Mouse (Mus musculus): ENCODE data around the gene Tbc1d20. TPM values are rescaled to one million over a fixed set of nuclear protein-coding genes. Genes with fewer than 3 reads are reported as not detected.

Tbc1d20 gene
- polyA plus RNA-seq, 1 experiment from 2014 or later = 34.8 TPM

- H3K36me3 ChIP-seq = peaks cover 26% of the 10 kb centered on the region
- H3K27me3 ChIP-seq (replicated peaks) = no peaks in the 10 kb centered on the region
- ATAC-seq = no peak
- H3K4me3 ChIP-seq (replicated peaks) = no peak overlapping the region
- no peak overlapping the region for H3K27ac ChIP-seq
- no peaks in the 10 kb centered on the region for H3K4me1 ChIP-seq (replicated peaks)
- no peak overlapping the region for H3K9ac ChIP-seq
- no peaks in the 10 kb centered on the region for H3K9me3 ChIP-seq
- 71% methylated on average over 2 of the region's 2 CpGs for WGBS
- H3K4me2 ChIP-seq (replicated peaks) = no peak overlapping the region
Measured at GRCm38 (mm10) chr2:152302862-152303261, 9.2 kb downstream of the Tbc1d20 start.

DNA sequence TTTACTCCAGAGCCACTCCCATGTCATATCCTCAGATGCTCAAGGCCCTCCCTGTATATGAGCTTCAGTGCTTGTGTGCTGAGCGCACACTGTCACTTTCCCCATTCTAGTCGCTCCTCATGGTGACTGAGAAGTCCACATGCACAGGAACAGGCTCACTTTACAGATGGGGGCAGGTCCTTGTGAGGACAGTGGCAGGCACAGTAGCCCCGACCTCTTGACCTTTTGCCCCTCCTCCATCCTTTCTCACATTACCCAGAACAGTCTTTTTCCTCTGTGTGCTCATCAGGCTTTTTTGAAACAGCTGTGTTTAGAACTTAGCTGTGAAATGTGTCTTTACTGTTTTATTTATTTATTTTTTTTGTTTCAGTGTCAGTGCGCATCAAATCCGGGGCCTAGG, 10.2 kb downstream of the Tbc1d20 start:
- no peak overlapping the region for H3K9ac ChIP-seq
- H3K27ac ChIP-seq = no peak overlapping the region
- H3K9me3 ChIP-seq = no peaks in the 10 kb centered on the region
- no peak overlapping the region for H3K4me3 ChIP-seq (replicated peaks)
- H3K36me3 ChIP-seq = peaks cover 34% of the 10 kb centered on the region
- no peaks in the 10 kb centered on the region for H3K4me1 ChIP-seq (replicated peaks)
- H3K27me3 ChIP-seq (replicated peaks) = no peaks in the 10 kb centered on the region
- 50% methylated on average over 5 of the region's 5 CpGs for WGBS
- no peak for ATAC-seq
- no peak overlapping the region for H3K4me2 ChIP-seq (replicated peaks)

DNA sequence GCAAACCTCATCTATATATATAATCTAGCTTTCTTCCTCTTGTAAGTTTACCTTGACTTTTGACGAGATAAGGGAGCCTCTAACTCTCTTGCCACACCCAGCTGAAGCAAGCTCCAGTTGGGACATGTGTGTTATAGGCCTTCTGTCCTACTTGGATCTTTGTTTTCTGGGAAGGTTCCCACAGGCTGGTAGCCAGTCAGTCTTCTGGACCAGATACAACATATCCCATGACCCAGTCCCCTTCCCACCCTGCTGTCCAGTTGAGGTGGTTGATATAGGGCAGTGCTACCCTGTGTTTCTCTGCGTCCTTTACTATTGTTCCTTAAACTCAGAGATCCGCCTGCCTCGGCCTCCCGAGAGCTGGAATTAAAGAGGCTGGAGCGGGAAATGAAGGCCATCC, 11.9 kb downstream of the Tbc1d20 start:
- 84% methylated on average over 6 of the region's 6 CpGs for WGBS
- no peaks in the 10 kb centered on the region for H3K9me3 ChIP-seq

GRCm38 (mm10) chr2:152307186-152307585, 13.6 kb downstream of the Tbc1d20 start:
- no peaks in the 10 kb centered on the region for H3K4me1 ChIP-seq (replicated peaks)
- no peak overlapping the region for H3K4me2 ChIP-seq (replicated peaks)
- WGBS = 91% methylated on average over 3 of the region's 3 CpGs
- H3K4me3 ChIP-seq (replicated peaks) = no peak overlapping the region
- no peaks in the 10 kb centered on the region for H3K27me3 ChIP-seq (replicated peaks)
- no peaks in the 10 kb centered on the region for H3K9me3 ChIP-seq
- no peak overlapping the region for H3K9ac ChIP-seq
- peaks cover 58% of the 10 kb centered on the region for H3K36me3 ChIP-seq
- no peak for ATAC-seq
- H3K27ac ChIP-seq = no peak overlapping the region

More for the DNA sequence above, 11.9 kb downstream of the Tbc1d20 start:
- Histone ChIP-seq H3K4me3 (replicated peaks) (no peak overlapping the region), H3K27ac (no peak overlapping the region), H3K27me3 (replicated peaks) (no peaks in the 10 kb centered on the region), H3K4me1 (replicated peaks) (no peaks in the 10 kb centered on the region), H3K9ac (no peak overlapping the region), H3K4me2 (replicated peaks) (no peak overlapping the region), H3K36me3 (peaks cover 42% of the 10 kb centered on the region)
- ATAC-seq = no peak

DNA sequence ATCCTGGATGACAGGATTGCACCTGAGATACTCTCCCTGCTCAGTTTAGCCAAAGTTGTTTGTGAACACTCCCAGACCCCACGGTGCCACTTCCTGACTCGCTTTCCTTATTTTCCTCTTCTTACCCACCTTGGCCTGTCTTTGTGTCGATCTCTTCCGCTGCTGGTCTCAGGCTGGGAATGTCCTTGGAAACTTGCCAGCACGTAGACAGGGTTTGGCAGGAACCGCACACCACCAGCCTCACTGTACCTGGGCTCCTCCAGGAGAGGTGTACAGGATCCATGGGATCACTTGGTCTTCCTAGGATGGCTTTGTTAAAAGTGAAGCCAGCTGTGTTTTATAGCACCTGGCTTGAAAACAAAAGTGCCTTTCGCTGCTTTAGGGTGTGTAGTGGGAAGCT, 19.4 kb downstream of the Tbc1d20 start:
- Histone ChIP-seq H3K4me2 (replicated peaks) (no peak overlapping the region), H3K4me1 (replicated peaks) (no peaks in the 10 kb centered on the region), H3K27ac (no peak overlapping the region), H3K9me3 (no peaks in the 10 kb centered on the region), H3K4me3 (replicated peaks) (no peak overlapping the region), H3K36me3 (peaks cover 47% of the 10 kb centered on the region), H3K9ac (no peak overlapping the region), H3K27me3 (replicated peaks) (no peaks in the 10 kb centered on the region)
- WGBS = 73% methylated on average over 7 of the region's 7 CpGs
- no peak for ATAC-seq

DNA sequence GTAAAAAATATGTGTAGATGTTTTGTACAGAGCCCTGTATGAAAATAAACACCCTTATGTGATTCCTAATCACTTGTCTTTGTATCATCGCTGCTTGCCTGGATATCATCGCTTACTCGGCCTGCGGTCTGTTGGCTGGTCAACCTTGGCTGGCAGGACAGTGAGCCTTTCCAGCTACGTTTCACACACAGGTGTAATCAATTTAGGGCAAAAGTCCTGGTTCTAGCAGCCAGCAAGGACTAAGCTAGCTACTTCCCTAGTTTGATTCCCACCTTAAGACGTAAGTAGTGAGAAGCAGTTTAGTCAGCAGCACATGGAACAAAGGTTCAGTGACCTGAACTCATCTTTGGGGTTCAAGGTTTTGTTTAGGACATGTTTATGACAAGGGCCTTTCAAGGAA, 20.3 kb downstream of the Tbc1d20 start:
- Histone ChIP-seq H3K4me3 (replicated peaks) (no peak overlapping the region), H3K4me1 (replicated peaks) (no peaks in the 10 kb centered on the region), H3K27me3 (replicated peaks) (no peaks in the 10 kb centered on the region), H3K4me2 (replicated peaks) (no peak overlapping the region), H3K9ac (no peak overlapping the region), H3K9me3 (no peaks in the 10 kb centered on the region), H3K36me3 (peaks cover 47% of the 10 kb centered on the region), H3K27ac (no peak overlapping the region)
- no peak for ATAC-seq
- 87% methylated on average over 6 of the region's 6 CpGs for WGBS

DNA sequence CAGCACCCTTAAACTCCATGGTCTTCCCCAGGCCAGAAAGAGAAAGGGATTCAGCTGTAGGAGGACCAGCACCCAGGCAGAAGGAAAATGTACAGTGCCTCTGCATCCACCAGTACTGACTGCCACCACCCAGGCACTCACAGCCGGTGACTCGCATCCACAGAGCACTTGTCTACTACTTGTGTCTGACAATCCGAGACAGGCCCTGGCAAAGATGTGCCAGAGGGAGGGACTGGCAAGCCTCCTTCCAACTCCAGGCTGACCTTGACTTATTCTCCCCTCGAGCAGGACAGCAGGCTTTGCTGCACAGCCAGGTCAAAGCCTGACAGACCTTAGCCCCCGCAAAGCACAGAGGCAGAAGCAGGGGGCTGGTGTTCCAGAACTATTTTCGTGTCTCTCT, 23.4 kb downstream of the Tbc1d20 start:
- no peak for ATAC-seq
- WGBS = 79% methylated on average over 6 of the region's 6 CpGs
- H3K36me3 ChIP-seq = peaks cover 34% of the 10 kb centered on the region

DNA sequence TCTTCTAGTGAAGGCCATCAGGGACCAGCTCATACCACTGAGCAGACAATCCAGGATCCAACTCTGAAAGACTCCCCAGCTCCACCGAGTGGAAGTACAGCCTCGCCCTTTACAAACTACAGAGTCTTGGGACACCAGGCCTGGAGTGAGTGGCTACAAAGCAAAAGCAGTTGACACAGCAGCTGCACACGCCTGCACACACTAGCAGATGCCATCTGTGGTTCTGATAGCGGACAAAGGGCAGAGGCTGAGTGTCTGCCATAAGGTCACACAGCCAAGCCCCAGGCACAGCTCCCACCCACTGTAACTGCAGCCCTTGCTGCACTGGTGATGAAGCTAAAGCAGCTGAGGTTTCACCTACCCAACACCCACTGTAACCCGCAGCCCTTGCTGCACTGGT, 27.9 kb downstream of the Tbc1d20 start:
- 85% methylated on average over 5 of the region's 5 CpGs for WGBS
- Histone ChIP-seq H3K4me3 (replicated peaks) (no peak overlapping the region), H3K9ac (no peak overlapping the region), H3K27me3 (replicated peaks) (no peaks in the 10 kb centered on the region), H3K4me1 (replicated peaks) (no peaks in the 10 kb centered on the region), H3K9me3 (no peaks in the 10 kb centered on the region), H3K4me2 (replicated peaks) (no peak overlapping the region), H3K36me3 (peaks cover 40% of the 10 kb centered on the region), H3K27ac (no peak overlapping the region)
- ATAC-seq = no peak; the same call in 1 of the 2 replicates

More for the DNA sequence above, 23.4 kb downstream of the Tbc1d20 start:
- no peaks in the 10 kb centered on the region for H3K9me3 ChIP-seq
- H3K4me3 ChIP-seq (replicated peaks) = no peak overlapping the region
- no peak overlapping the region for H3K4me2 ChIP-seq (replicated peaks)
- H3K9ac ChIP-seq = no peak overlapping the region
- H3K27ac ChIP-seq = no peak overlapping the region
- H3K27me3 ChIP-seq (replicated peaks) = no peaks in the 10 kb centered on the region
- H3K4me1 ChIP-seq (replicated peaks) = no peaks in the 10 kb centered on the region

- peaks cover 42% of the 10 kb centered on the region for H3K36me3 ChIP-seq
- H3K4me2 ChIP-seq (replicated peaks) = no peak overlapping the region
- WGBS = 92% methylated on average over 6 of the region's 6 CpGs
- no peak overlapping the region for H3K9ac ChIP-seq
- H3K9me3 ChIP-seq = no peaks in the 10 kb centered on the region
- H3K4me3 ChIP-seq (replicated peaks) = no peak overlapping the region
- H3K27ac ChIP-seq = no peak overlapping the region
- no peaks in the 10 kb centered on the region for H3K4me1 ChIP-seq (replicated peaks)
- ATAC-seq = no peak
- no peaks in the 10 kb centered on the region for H3K27me3 ChIP-seq (replicated peaks)
Measured at GRCm38 (mm10) chr2:152322198-152322597, 28.6 kb downstream of the Tbc1d20 start.

DNA sequence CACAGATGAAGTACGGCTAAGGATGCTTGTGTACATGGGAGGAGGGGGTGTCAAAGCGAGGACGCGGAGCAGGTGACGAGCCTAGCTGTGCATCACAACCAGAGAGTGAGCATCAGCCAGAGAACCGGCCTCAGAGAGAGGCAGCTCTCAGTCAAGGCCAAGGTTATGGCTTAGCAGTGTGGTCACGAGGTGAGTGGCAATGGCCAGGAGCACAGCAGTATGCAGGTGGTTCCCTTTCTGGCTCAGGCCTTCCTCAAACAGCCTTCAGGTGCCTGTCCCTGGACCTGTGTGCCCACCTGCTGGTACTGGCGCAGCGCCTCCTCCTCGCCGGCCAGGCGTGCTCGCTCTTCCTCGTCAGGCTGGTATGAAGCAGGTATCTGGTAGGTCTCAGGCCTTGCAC, 30.3 kb downstream of the Tbc1d20 start:
- H3K4me3 ChIP-seq (replicated peaks) = no peak overlapping the region
- ATAC-seq = no peak
- 94% methylated on average over 14 of the region's 14 CpGs for WGBS

DNA sequence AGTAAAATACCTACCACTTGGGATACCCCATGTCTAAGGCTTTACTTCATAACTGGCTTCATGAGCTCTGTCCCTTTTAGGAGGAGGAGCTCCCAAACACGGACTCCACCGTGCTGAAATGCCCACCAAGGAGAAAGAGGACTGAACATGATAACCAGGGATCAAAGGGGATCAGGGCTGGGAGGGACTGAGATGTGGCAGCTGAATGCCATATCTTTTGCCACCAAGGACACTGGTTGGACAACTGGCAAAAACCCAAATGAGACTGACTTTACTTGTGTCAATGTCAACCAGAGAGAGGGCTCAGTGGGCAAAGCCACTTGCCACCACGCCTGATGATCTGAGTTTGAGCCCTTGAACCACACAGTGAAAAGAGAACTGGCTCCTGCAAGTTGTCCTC, 31.2 kb downstream of the Tbc1d20 start:
- Histone ChIP-seq H3K4me3 (replicated peaks) (no peak overlapping the region), H3K36me3 (peaks cover 33% of the 10 kb centered on the region), H3K9ac (no peak overlapping the region), H3K4me1 (replicated peaks) (no peaks in the 10 kb centered on the region), H3K27me3 (replicated peaks) (no peaks in the 10 kb centered on the region), H3K9me3 (no peaks in the 10 kb centered on the region), H3K27ac (no peak overlapping the region), H3K4me2 (replicated peaks) (no peak overlapping the region)
- 83% methylated on average over 3 of the region's 3 CpGs for WGBS
- no peak for ATAC-seq

More for the DNA sequence above, 30.3 kb downstream of the Tbc1d20 start:
- Histone ChIP-seq H3K4me2 (replicated peaks) (no peak overlapping the region), H3K4me1 (replicated peaks) (no peaks in the 10 kb centered on the region), H3K36me3 (peaks cover 35% of the 10 kb centered on the region), H3K9ac (no peak overlapping the region), H3K27me3 (replicated peaks) (no peaks in the 10 kb centered on the region), H3K27ac (no peak overlapping the region), H3K9me3 (no peaks in the 10 kb centered on the region)

DNA sequence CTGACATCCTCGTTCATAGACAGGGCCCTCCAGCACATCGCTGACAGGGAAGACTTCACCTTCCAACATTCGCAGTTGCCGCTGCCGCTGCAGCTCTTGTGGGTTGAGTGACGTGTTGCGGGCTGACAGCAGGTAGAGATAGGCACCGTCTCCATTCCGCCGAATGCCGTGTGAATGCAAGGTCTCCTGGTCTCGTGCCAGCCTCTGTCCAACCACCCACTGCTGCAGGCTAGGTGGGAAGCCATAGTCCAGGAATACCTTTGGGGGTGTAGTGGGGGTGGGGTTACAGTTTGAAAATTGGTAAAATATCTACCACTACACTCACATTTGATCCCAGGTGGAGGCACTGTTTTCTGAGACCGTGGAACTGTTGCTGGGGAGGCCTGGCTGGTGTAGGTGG, 32.5 kb downstream of the Tbc1d20 start:
- Histone ChIP-seq H3K9ac (no peak overlapping the region), H3K4me3 (replicated peaks) (no peak overlapping the region), H3K36me3 (peaks cover 33% of the 10 kb centered on the region), H3K4me2 (replicated peaks) (no peak overlapping the region), H3K9me3 (no peaks in the 10 kb centered on the region), H3K27me3 (replicated peaks) (no peaks in the 10 kb centered on the region), H3K27ac (no peak overlapping the region), H3K4me1 (replicated peaks) (peaks cover 6% of the 10 kb centered on the region)
- WGBS = 92% methylated on average over 13 of the region's 13 CpGs
- ATAC-seq = no peak

DNA sequence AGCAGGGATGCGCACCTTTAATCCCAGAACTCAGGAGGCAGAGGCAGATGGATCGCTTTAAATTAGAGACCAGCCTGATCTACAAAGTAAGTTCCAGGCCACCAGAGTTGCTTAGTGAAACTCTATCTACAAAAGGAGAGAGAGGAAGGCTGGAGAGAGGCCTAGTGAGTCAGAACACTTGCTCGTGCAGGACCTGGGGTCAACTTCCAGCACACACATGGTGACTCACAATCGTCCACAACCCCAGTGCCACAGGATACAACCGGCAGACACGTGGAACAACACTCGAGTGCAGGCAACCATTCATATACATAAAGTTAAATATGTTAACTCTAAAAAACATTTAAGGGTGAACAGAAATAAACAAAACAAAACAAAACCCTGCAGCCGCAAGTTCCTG, 33.0 kb downstream of the Tbc1d20 start:
- no peak overlapping the region for H3K9ac ChIP-seq
- peaks cover 6% of the 10 kb centered on the region for H3K4me1 ChIP-seq (replicated peaks)
- WGBS = 82% methylated on average over 8 of the region's 8 CpGs
- H3K4me3 ChIP-seq (replicated peaks) = no peak overlapping the region
- H3K27ac ChIP-seq = no peak overlapping the region
- H3K36me3 ChIP-seq = peaks cover 32% of the 10 kb centered on the region
- ATAC-seq = no peak
- no peaks in the 10 kb centered on the region for H3K9me3 ChIP-seq
- H3K27me3 ChIP-seq (replicated peaks) = no peaks in the 10 kb centered on the region
- H3K4me2 ChIP-seq (replicated peaks) = no peak overlapping the region

Measured in intestine, embryonic 15.5 days (tissue).